Mouse (Mus musculus) heart, adult 9 months (tissue): ENCODE measurements around the gene Zfyve21.
A peak's percentile ranks its signal among the peaks of the same experiment; 100 is the strongest.

Experiments
- DNase-seq, 2 experiments: peaks; one replicate each; pipeline ENCODE4 v3.0.0; 2022; ENCODE audit warnings: low spot score in 2 of 2

The Zfyve21 gene

GRCm38 (mm10) chr12:111842565-111843433 is 28.8 kb downstream of the Zfyve21 start:
- no peak for DNase-seq

GRCm38 (mm10) chr12:111843470-111843869 is 29.5 kb downstream of the Zfyve21 start:
- no peak for DNase-seq

DNA sequence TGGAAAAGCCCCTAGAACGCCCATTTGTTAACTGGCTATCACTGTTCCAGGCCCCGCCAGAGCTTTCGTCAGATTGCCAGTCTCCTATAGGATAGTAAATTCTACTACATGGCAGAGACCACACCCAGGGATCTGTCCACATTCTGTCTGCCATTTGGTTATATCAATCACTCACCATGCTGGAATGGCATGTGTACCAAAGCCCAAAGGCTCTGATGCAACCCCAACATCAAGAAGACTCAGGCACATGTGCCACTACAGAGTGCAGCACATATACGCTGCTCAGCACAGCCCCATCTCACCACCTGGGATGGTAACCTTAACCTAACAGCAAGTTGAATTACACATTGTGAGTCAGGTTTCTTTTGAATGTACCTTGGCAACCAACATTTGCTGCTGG is 32.0 kb downstream of the Zfyve21 start:
- no peak for DNase-seq

- DNase-seq, result no peak
Observed at GRCm38 (mm10) chr12:111846815-111847214, 32.8 kb downstream of the Zfyve21 start.

GRCm38 (mm10) chr12:111848300-111848798 is 34.4 kb downstream of the Zfyve21 start:
- no peak for DNase-seq

DNA sequence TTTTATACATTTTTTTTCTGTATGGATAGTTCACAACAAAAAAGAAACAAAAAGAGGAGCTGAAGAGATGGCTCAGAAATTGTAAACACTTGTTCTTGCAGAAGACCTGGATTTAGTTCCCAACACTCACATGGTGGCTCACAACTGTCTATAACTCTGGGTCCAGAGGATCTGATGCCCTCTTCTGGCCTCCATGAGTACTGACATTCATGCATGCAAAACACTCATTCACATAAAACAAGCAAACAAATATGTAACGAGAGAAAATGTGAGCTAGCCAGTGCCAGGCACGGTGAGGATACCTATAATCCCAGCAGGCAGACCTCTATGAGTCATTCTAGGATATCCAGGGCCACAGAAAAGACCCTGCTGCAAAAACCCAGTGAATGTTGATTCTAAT is 37.3 kb downstream of the Zfyve21 start:
- no peak for DNase-seq

DNA sequence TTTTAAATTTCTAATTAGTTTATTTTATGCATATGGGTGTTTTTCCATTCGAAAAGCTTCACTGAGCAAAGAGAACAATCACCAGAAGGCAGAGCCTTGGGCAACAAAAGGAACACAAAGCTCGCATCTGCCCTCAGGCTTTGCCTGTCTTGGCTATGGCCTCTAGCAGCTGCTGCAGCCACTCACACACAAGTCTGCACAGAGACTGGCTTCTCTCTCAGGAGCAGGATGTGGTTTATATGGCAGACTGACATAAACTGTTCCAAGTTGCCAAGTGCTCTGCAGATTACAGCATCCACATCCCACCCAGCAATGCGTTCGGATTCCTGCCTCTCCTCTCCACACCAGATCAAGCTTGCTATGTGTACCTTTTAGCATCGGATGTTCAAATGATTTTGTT is 37.8 kb downstream of the Zfyve21 start:
- no peak for DNase-seq

DNA sequence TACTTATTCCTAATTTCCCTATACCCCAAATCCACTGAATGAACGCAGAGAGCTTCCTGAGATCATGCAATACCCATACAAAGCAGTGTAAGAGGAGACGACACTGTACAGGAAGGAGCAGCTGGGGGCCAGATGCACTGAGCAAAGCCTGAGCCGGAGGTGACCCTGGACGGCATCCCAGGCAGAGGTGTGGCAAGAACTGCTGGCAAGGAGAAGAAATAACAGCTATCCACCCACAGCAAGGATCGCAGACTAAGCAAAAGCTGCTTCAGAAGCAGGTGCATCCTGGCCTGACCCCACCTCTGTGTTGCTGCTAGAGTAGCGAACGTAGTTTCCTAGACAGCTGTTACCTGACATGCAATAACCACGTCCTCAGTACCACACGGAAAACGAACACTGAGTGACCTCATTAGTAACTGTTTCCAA is 39.1 kb downstream of the Zfyve21 start:
- peak; percentile 50 to 61 for DNase-seq

DNA sequence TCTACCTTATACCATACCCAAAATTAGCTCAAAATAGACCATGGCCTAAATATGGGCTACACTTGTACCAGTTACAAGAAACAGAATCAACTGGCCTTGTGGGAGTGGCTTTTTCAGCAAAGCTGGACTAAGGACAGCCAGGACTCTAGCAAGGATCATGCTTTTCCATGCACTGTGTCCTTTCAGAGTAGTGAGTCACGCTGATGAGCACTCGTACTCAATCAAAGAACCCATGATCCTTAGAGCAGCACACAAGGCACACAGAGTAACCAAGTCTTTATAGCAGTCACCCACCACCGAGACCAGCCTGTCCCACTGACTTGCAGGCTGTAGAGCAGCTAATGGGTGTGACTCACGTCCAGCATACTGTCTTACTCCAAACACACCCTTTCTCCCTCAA is 39.6 kb downstream of the Zfyve21 start:
- DNase-seq, result no peak

GRCm38 (mm10) chr12:111855448-111855847 is 41.5 kb downstream of the Zfyve21 start:
- no peak for DNase-seq

DNA sequence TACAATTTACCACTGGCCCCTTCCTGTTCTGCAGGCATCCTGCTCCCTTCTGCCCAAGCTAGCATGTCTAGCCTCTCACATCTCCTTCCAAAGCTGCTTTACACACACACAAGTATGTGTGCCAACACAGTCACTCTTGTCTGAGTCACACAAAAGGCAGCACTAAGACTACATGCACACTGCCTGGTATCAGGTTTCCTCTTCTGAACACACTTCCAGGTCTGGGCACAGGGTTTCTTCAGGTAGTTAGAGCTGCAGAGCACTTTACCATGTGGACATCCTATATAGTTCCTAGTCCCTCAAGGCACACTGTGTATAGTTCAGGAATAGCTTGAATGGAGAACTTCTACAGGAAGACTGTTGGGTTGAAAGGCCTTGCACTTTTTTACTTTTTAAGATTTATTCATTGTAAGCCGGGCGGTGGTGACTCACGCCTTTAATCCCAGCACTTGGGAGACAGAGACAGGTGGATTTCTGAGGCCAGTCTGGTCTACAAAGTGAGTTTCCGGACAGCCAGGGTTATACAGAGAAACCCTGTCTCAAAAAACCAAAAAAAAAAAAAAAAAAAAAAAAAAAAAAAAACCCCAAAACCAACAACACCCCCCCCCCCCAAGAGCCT is 50.3 kb downstream of the Zfyve21 start:
- DNase-seq, result no peak

- DNase-seq, result no peak
Observed at GRCm38 (mm10) chr12:111869806-111870205, 55.8 kb downstream of the Zfyve21 start.

- no peak for DNase-seq
Observed at GRCm38 (mm10) chr12:111870811-111871210, 56.8 kb downstream of the Zfyve21 start.

DNA sequence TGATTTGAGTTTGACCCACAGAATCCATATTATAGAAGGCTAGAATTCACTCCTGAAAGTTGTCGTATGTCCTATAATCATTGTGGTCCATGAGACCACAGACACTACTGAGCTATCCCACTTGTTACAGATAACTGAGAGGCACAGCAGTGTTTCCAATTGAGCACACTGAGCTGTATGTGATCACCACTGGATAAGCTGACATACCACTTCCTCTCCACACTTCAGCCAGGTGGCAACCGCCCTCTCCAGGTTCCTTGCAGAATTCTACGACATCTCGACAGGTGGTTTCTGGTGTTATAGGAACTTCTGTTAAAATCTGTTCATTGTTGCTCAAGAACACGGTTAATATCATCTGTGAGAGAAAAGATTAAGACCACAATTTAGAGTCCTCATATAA is 58.1 kb downstream of the Zfyve21 start:
- no peak for DNase-seq

DNA sequence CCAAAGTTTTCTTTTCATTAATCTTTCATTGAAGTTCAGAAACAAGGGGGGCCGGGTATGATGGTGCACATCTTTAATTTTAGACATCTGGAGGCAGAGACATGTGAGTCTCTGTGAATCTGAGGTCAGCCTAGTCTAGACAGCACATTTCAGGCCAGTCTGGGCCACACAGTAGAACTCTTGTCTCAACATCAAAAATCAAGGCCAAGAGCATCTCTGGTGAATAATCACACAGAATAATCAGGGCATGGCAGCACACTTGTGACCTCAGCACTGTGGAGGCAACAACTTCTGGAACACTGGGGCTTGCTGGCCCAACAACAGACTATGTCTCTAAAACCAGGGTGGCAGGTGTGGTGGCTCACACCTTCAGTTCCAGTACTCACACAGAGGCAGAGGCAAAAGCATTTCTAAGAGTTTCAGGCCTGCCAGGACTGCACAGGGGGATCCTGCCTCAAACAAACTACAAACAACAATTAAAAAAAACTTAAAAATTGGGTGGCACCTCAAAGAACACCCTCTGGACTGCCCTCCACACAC is 60.7 kb downstream of the Zfyve21 start:
- DNase-seq, result no peak

GRCm38 (mm10) chr12:111875499-111875898 is 61.5 kb downstream of the Zfyve21 start:
- no peak for DNase-seq

- DNase-seq, result peak in 1 of 2 experiments; percentile 65
Observed at GRCm38 (mm10) chr12:111878213-111878612, 64.2 kb downstream of the Zfyve21 start.
